Mouse (Mus musculus) CH12.LX (cell line): ENCODE measurements at regions not wholly inside any gene's neighbourhood (a gene's known extent, or its start where the extent isn't known, plus 50 kb on each side); places are given as distances from the start of the nearest gene placed in this dataset.
"Not testable (repeated sequence)": the region's sequence is repeated elsewhere in the genome, so short reads cannot be mapped to it uniquely, and the experiment has no call there.

Experiments used
- DNase-seq: peaks from one replicate; pipeline ENCODE4 v3.0.0-alpha.2; 2013; ENCODE audit errors: extremely low read depth
- H3K27ac ChIP-seq: 2 replicates; pipeline ENCODE4 v1.5.1; 2012; ENCODE audit warnings: low read depth, mild to moderate bottlenecking, control low read depth, moderate library complexity; ENCODE audit not compliant: insufficient read depth
- H3K27me3 ChIP-seq: replicated peaks from 2 replicates; pipeline ENCODE3; 2012; ENCODE audit warnings: inconsistent platforms
- H3K36me3 ChIP-seq, 2 experiments: replicated peaks in 1 of 2; 2 replicates each; pipeline versions ENCODE3 to v1.6.1; 2012; ENCODE audit warnings: inconsistent platforms in 1 of 2, low read length in 1 of 2, mild to moderate bottlenecking in 1 of 2, mixed read lengths in 1 of 2, moderate library complexity in 1 of 2; ENCODE audit not compliant: control insufficient read depth in 1 of 2, insufficient read depth in 1 of 2
- H3K4me1 ChIP-seq, 2 experiments: 2 replicates each; pipeline ENCODE4 v1.6.1; 2012; ENCODE audit warnings: inconsistent platforms in 1 of 2, moderate library complexity in 1 of 2; ENCODE audit not compliant: insufficient read depth in 2 of 2, control insufficient read depth in 1 of 2
- H3K4me2 ChIP-seq: 2 replicates; pipeline ENCODE4 v1.6.1; 2012; ENCODE audit warnings: low read depth, mild to moderate bottlenecking, control low read depth; ENCODE audit not compliant: poor library complexity, insufficient read depth, severe bottlenecking
- H3K4me3 ChIP-seq, 3 experiments: fragments of 150-350 bp in 1 of 3; sonication (generic) in 1 of 3; replicated peaks in 1 of 3; 2 replicates each; pipeline versions ENCODE3 to v1.5.1; 2011 to 2012; ENCODE audit warnings: low read depth in 2 of 3, low read length in 2 of 3, mild to moderate bottlenecking in 2 of 3, moderate library complexity in 2 of 3, control low read depth in 1 of 3, improper control_type of control experiment in 1 of 3, inconsistent platforms in 1 of 3, mixed read lengths in 1 of 3; ENCODE audit not compliant: poor library complexity in 1 of 3
- H3K79me2 ChIP-seq: replicated peaks from 2 replicates; pipeline ENCODE4 v1.6.1; 2012; ENCODE audit warnings: mild to moderate bottlenecking, moderate library complexity; ENCODE audit not compliant: control insufficient read depth, poor library complexity, insufficient read depth, severe bottlenecking; ENCODE audit errors: extremely low read depth
- H3K9ac ChIP-seq: 2 replicates; pipeline ENCODE4 v1.6.1; 2012; ENCODE audit warnings: low read depth, mild to moderate bottlenecking, control low read depth, moderate library complexity; ENCODE audit not compliant: insufficient read depth
- H3K9me3 ChIP-seq: replicated peaks from 2 replicates; pipeline ENCODE3; 2012; ENCODE audit warnings: low read length, inconsistent platforms, mixed read lengths
- CHD1 ChIP-seq: IDR thresholded peaks from 2 replicates; pipeline ENCODE4 v1.6.1; 2012; ENCODE audit warnings: low read depth, low read length, improper control_type of control experiment, inconsistent platforms
- CHD2 ChIP-seq: IDR thresholded peaks from 2 replicates; pipeline ENCODE4 v1.6.1; 2011; ENCODE audit warnings: low read length, improper control_type of control experiment
- CTCF ChIP-seq, 2 experiments: IDR thresholded peaks in 1 of 2; conservative IDR thresholded peaks in 1 of 2; 2 replicates each; pipeline ENCODE4 v1.5.1; 2011 to 2012; ENCODE audit warnings: low read depth in 2 of 2, low read length in 2 of 2, improper control_type of control experiment in 1 of 2, inconsistent platforms in 1 of 2, mild to moderate bottlenecking in 1 of 2, moderate library complexity in 1 of 2
- ETS1 ChIP-seq: conservative IDR thresholded peaks from 2 replicates; pipeline ENCODE4 v1.6.1; 2012; ENCODE audit warnings: low read depth, mild to moderate bottlenecking, inconsistent platforms, low read length, improper control_type of control experiment, moderate library complexity
- HCFC1 ChIP-seq: IDR thresholded peaks from 2 replicates; pipeline ENCODE4 v1.6.1; 2012; ENCODE audit warnings: low read depth, mild to moderate bottlenecking, inconsistent platforms, low read length, improper control_type of control experiment
- IRF4 ChIP-seq: IDR thresholded peaks from 2 replicates; pipeline ENCODE4 v1.6.1; 2014; ENCODE audit warnings: low read depth, mild to moderate bottlenecking, inconsistent platforms, low read length, improper control_type of control experiment
- JUN ChIP-seq: IDR thresholded peaks from 2 replicates; pipeline ENCODE4 v1.6.1; 2011; ENCODE audit warnings: low read depth, mild to moderate bottlenecking, low read length, improper control_type of control experiment, moderate library complexity; ENCODE audit not compliant: insufficient read depth
- JUND ChIP-seq: conservative IDR thresholded peaks from 2 replicates; pipeline ENCODE4 v1.6.1; 2011; ENCODE audit warnings: low read depth, low read length, improper control_type of control experiment
- KAT2A ChIP-seq: IDR thresholded peaks from 2 replicates; pipeline ENCODE4 v1.6.1; 2012; ENCODE audit warnings: low read length, improper control_type of control experiment, inconsistent platforms; ENCODE audit not compliant: insufficient replicate concordance
- MAFK ChIP-seq: IDR thresholded peaks from 2 replicates; pipeline ENCODE4 v1.6.1; 2011; ENCODE audit warnings: low read length, improper control_type of control experiment; ENCODE audit not compliant: insufficient replicate concordance
- MAX ChIP-seq: IDR thresholded peaks from 2 replicates; pipeline ENCODE4 v1.6.1; 2011; ENCODE audit warnings: low read length, improper control_type of control experiment
- MEF2A ChIP-seq: IDR thresholded peaks from 2 replicates; pipeline ENCODE4 v1.6.1; 2014; ENCODE audit warnings: low read depth, mild to moderate bottlenecking, inconsistent platforms, low read length, improper control_type of control experiment, borderline replicate concordance
- MXI1 ChIP-seq: IDR thresholded peaks from 2 replicates; pipeline ENCODE4 v1.6.1; 2011; ENCODE audit warnings: mild to moderate bottlenecking, low read depth, low read length, improper control_type of control experiment
- MYC ChIP-seq: IDR thresholded peaks from 2 replicates; pipeline ENCODE4 v1.6.1; 2011; ENCODE audit warnings: low read depth, mild to moderate bottlenecking, improper control_type of control experiment, low read length
- NELFE ChIP-seq: IDR thresholded peaks from 2 replicates; pipeline ENCODE4 v1.6.1; 2011; ENCODE audit warnings: low read depth, low read length, improper control_type of control experiment
- NRF1 ChIP-seq: IDR thresholded peaks from 2 replicates; pipeline ENCODE4 v1.6.1; 2014; ENCODE audit warnings: low read depth, mild to moderate bottlenecking, inconsistent platforms, low read length, improper control_type of control experiment, moderate library complexity
- PAX5 ChIP-seq: IDR thresholded peaks from 2 replicates; pipeline ENCODE4 v1.6.1; 2012; ENCODE audit warnings: low read length, inconsistent platforms, mixed read lengths
- POLR2A ChIP-seq: IDR thresholded peaks from 2 replicates; pipeline ENCODE4 v1.6.1; 2011; ENCODE audit warnings: low read depth, mild to moderate bottlenecking, improper control_type of control experiment, low read length
- POLR2AphosphoS2 ChIP-seq: IDR thresholded peaks from 2 replicates; pipeline ENCODE4 v1.6.1; 2011; ENCODE audit warnings: low read depth, low read length, improper control_type of control experiment
- SIN3A ChIP-seq: IDR thresholded peaks from 2 replicates; pipeline ENCODE4 v1.6.1; 2012; ENCODE audit warnings: low read length, improper control_type of control experiment, inconsistent platforms
- SMC3 ChIP-seq: IDR thresholded peaks from 2 replicates; pipeline ENCODE4 v1.6.1; 2011; ENCODE audit warnings: low read depth, low read length, improper control_type of control experiment
- TCF12 ChIP-seq: IDR thresholded peaks from 2 replicates; pipeline ENCODE4 v1.6.1; 2014; ENCODE audit warnings: low read depth, mild to moderate bottlenecking, inconsistent platforms, low read length, improper control_type of control experiment
- UBTF ChIP-seq: IDR thresholded peaks from 2 replicates; pipeline ENCODE4 v1.6.1; 2012; ENCODE audit warnings: low read depth, mild to moderate bottlenecking, inconsistent platforms, low read length, improper control_type of control experiment, moderate library complexity
- USF1 ChIP-seq: IDR thresholded peaks from 2 replicates; pipeline ENCODE4 v1.6.1; 2014; ENCODE audit warnings: low read depth, mild to moderate bottlenecking, inconsistent platforms, low read length, improper control_type of control experiment
- USF2 ChIP-seq: conservative IDR thresholded peaks from 2 replicates; pipeline ENCODE4 v1.6.1; 2011; ENCODE audit warnings: low read depth, low read length, improper control_type of control experiment
- ZKSCAN1 ChIP-seq: IDR thresholded peaks from 2 replicates; pipeline ENCODE4 v1.6.1; 2012; ENCODE audit warnings: low read depth, inconsistent platforms, low read length, improper control_type of control experiment, borderline replicate concordance
- ZMIZ1 ChIP-seq: IDR thresholded peaks from 2 replicates; pipeline ENCODE4 v1.6.1; 2012; ENCODE audit warnings: low read depth, mild to moderate bottlenecking, inconsistent platforms, low read length, improper control_type of control experiment
- ZNF384 ChIP-seq: IDR thresholded peaks from 2 replicates; pipeline ENCODE4 v1.6.1; 2012; ENCODE audit warnings: low read depth, low read length, improper control_type of control experiment, inconsistent platforms
- dilution Hi-C: fragments of 300-500 bp; cut with MboI; formaldehyde crosslinking; loops from 2 replicates; pipeline ENCODE4 v1.14.3; 2020; ENCODE audit warnings: low sequenced_read_pairs; ENCODE audit not compliant: extremely low pct_unique_long_range_greater_than_20kb, extremely low pct_ligation_motif_present
- in situ Hi-C: fragments of 300-500 bp; cut with MboI; formaldehyde crosslinking; loops from 3 replicates; pipeline ENCODE4 v1.14.3; 2019; ENCODE audit warnings: low sequenced_read_pairs, low pct_ligation_motif_present, low pct_unique_long_range_greater_than_20kb, mixed read lengths

GRCm38 (mm10) chr13:82058872-82059271 is 276.0 kb downstream of the Cetn3 start:
- TF ChIP-seq MYC (no peak), ZMIZ1 (no peak), ZNF384 (no peak), CHD2 (no peak), SIN3A (no peak), POLR2AphosphoS2 (no peak), MEF2A (no peak), USF2 (no peak), CHD1 (no peak), NRF1 (no peak), MXI1 (no peak), MAX (no peak), JUN (no peak), NELFE (no peak), ETS1 (no peak), MAFK (no peak), PAX5 (no peak), TCF12 (no peak)
- H3K27me3 ChIP-seq: no peaks in the 10 kb centered on the region
- H3K4me2 ChIP-seq: no peak overlapping the region
- no peak for DNase-seq
- no peak overlapping the region for H3K9ac ChIP-seq
- H3K4me1 ChIP-seq: no peaks in the 10 kb centered on the region
- no peaks in the 10 kb centered on the region for H3K36me3 ChIP-seq
- dilution Hi-C loops (no loop called here), in situ Hi-C loops (no loop called here)
- H3K27ac ChIP-seq: no peak overlapping the region
- H3K9me3 ChIP-seq: no peaks in the 10 kb centered on the region
- H3K4me3 ChIP-seq: no peak overlapping the region
- no peaks in the 10 kb centered on the region for H3K79me2 ChIP-seq

- TF ChIP-seq SMC3: no peak
- TF ChIP-seq ZKSCAN1: no peak
- TF ChIP-seq TCF12: no peak
- no peak for TF ChIP-seq ZNF384
- no peak for TF ChIP-seq IRF4
- TF ChIP-seq UBTF: no peak
- no peak for TF ChIP-seq USF1
- no peak for TF ChIP-seq ETS1
- no peak for TF ChIP-seq CTCF (conservative IDR thresholded peaks at IDR 0.05 in 1 of 2, IDR thresholded peaks at IDR 0.05 in 1 of 2; ENCODE audit: low read depth in 2 of 2, low read length in 2 of 2)
- TF ChIP-seq POLR2A: no peak
- TF ChIP-seq MAX: no peak
- TF ChIP-seq CHD1: no peak
- no peak for TF ChIP-seq HCFC1
- no peak for TF ChIP-seq USF2
- TF ChIP-seq KAT2A: no peak
- TF ChIP-seq MYC: no peak
- no peak for TF ChIP-seq MAFK
- TF ChIP-seq JUND: no peak
- no peak for TF ChIP-seq NELFE
- H3K36me3 ChIP-seq: no peaks in the 10 kb centered on the region
- H3K27ac ChIP-seq: no peak overlapping the region
- H3K4me2 ChIP-seq: peak overlapping the region; percentile 44; the same call in 1 of the 2 replicates
- no peaks in the 10 kb centered on the region for H3K27me3 ChIP-seq
- no peak overlapping the region for H3K4me3 ChIP-seq
- H3K4me1 ChIP-seq: no peaks in the 10 kb centered on the region
- in situ Hi-C loops: no loop called here
- dilution Hi-C loops: no loop called here
- H3K9ac ChIP-seq: no peak overlapping the region
- no peaks in the 10 kb centered on the region for H3K79me2 ChIP-seq
- H3K9me3 ChIP-seq: no peaks in the 10 kb centered on the region
- DNase-seq: no peak
Observed at GRCm38 (mm10) chr13:82059498-82059897, 276.6 kb downstream of the Cetn3 start.

- not testable (repeated sequence) for H3K27me3 ChIP-seq
Observed at GRCm38 (mm10) chr13:82063880-82064279, 281.0 kb downstream of the Cetn3 start.

More at GRCm38 (mm10) chr13:82063880-82064279, 281.0 kb downstream of the Cetn3 start:
- H3K36me3 ChIP-seq, DNase-seq, H3K79me2 ChIP-seq, H3K9ac ChIP-seq, H3K9me3 ChIP-seq, dilution Hi-C loops, H3K27ac ChIP-seq, H3K4me2 ChIP-seq, H3K4me1 ChIP-seq, H3K4me3 ChIP-seq, in situ Hi-C loops: not testable (repeated sequence)
